Mouse (Mus musculus) lung, embryonic 14.5 days (tissue): ENCODE data around the gene Fmo6. TPM values are rescaled to one million over a fixed set of nuclear protein-coding genes. Genes with fewer than 3 reads are reported as not detected.

ENCODE experiments used
- ATAC-seq: fragments of 200-750 bp; cut with Nextera tagmentation; 2 replicates; pipeline ENCODE4 v1.8.0; 2017; ENCODE audit warnings: mild to moderate bottlenecking, moderate TSS enrichment, moderate library complexity; ENCODE audit not compliant: insufficient read depth
- DNase-seq: peaks from one replicate; pipeline ENCODE4 v3.0.0-alpha.2; 2015
- H3K27ac ChIP-seq: fragments of 300-500 bp; sonication (generic); 2 replicates; pipeline ENCODE4 v1.5.1; 2014; ENCODE audit warnings: low read depth, mild to moderate bottlenecking, moderate library complexity
- H3K27me3 ChIP-seq: fragments of 300-500 bp; sonication (generic); 2 replicates; pipeline ENCODE4 v1.6.1; 2014; ENCODE audit warnings: low read length, control low read depth; ENCODE audit not compliant: insufficient read depth
- H3K36me3 ChIP-seq: fragments of 300-500 bp; sonication (generic); 2 replicates; pipeline ENCODE4 v1.6.1; 2014; ENCODE audit warnings: control low read depth; ENCODE audit not compliant: insufficient read depth
- H3K4me1 ChIP-seq: fragments of 300-500 bp; sonication (generic); 2 replicates; pipeline ENCODE4 v1.6.1; 2014; ENCODE audit warnings: antibody characterized with exemption, control low read depth; ENCODE audit not compliant: insufficient read depth
- H3K4me2 ChIP-seq: fragments of 300-500 bp; sonication (generic); 2 replicates; pipeline ENCODE4 v1.6.1; 2014; ENCODE audit warnings: mild to moderate bottlenecking
- H3K4me3 ChIP-seq: fragments of 300-500 bp; sonication (generic); 2 replicates; pipeline ENCODE4 v1.5.1; 2014; ENCODE audit warnings: low read depth, low read length
- H3K9ac ChIP-seq: fragments of 300-500 bp; sonication (generic); 2 replicates; pipeline ENCODE4 v1.6.1; 2014
- H3K9me3 ChIP-seq: fragments of 300-500 bp; sonication (generic); 2 replicates; pipeline ENCODE4 v1.6.1; 2016; ENCODE audit warnings: low read depth, low read length, control low read depth
- CTCF ChIP-seq: IDR thresholded peaks from 2 replicates; pipeline ENCODE4 v1.5.1; 2016; ENCODE audit warnings: antibody characterized with exemption, low read depth
- WGBS: fragments of 180-500 bp; shearing (Covaris S2); extraction: QIAGEN DNeasy Blood & Tissue Kit; methylation state at CpG from one replicate; pipeline ENCODE4 v1.1.7; 2014; 5-methylcytosine and 5-hydroxymethylcytosine counted together
- polyA plus RNA-seq: library from polyadenylated mRNA; unstranded; fragments of >200 nt; fragmentation: Nextera tagmentation; extraction: Ambion mirVana; gene quantifications from 2 replicates; pipeline ENCODE4 v1.2.1, GENCODE M21; 2014

The Fmo6 gene
- polyA plus RNA-seq, 1 experiment from 2014 or later: not detected

GRCm38 (mm10) chr1:162949763-162950162, 12.4 kb upstream of the Fmo6 start:
- no peak for TF ChIP-seq CTCF
- Histone ChIP-seq H3K36me3 (no peaks in the 10 kb centered on the region), H3K4me1 (no peaks in the 10 kb centered on the region), H3K4me2 (no peak overlapping the region), H3K4me3 (no peak overlapping the region), H3K27me3 (no peaks in the 10 kb centered on the region), H3K9ac (no peak overlapping the region), H3K27ac (no peak overlapping the region), H3K9me3 (no peaks in the 10 kb centered on the region)
- 78% methylated on average over 1 of the region's 1 CpGs for WGBS
- DNase-seq (no peak), ATAC-seq (no peak)

DNA sequence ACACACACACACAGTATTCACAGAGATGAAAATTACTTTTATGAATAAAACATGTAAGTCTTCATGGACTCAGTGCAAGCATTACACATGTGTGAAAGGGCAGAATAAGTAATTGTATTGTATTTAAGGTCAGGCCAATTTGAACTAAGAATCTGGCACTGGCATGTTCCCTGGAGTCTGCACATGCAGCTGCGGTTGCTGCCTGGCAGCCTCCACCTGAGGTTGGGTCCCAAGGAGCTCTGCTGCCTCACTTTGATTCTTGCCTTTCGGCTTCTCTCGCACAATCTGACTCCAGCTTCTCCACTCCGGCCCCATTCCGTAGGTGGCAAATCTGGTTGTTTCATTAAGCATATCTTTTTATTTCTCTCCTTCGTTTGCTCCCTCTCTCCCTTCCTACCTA, 10.6 kb upstream of the Fmo6 start:
- Histone ChIP-seq H3K27ac (no peak overlapping the region), H3K9me3 (no peaks in the 10 kb centered on the region), H3K4me1 (no peaks in the 10 kb centered on the region), H3K4me3 (no peak overlapping the region), H3K4me2 (no peak overlapping the region), H3K27me3 (no peaks in the 10 kb centered on the region), H3K9ac (no peak overlapping the region), H3K36me3 (no peaks in the 10 kb centered on the region)
- no peak for DNase-seq
- WGBS: 87% methylated on average over 6 of the region's 6 CpGs
- TF ChIP-seq CTCF: no peak
- ATAC-seq: no peak

GRCm38 (mm10) chr1:162946837-162947558, 9.7 kb upstream of the Fmo6 start:
- DNase-seq: no peak

DNA sequence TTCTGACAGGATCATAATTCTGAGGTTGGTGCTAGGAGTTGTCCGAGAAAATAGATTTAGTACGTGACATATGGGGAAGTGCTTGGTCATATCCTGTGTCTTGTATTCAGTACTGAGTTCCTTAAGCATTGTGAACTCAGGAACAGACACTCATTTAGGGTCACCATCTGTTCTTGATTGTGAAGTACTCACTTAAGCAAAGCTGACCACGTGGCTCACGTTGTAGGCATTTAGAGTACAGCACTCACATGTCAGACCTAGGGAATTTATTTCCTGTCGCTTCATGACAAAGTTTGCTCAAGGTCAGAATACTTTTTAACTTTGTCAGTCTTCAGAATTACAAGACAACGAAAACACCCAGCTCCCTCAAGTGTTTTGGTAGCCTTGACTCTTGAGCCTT, 6.4 kb upstream of the Fmo6 start:
- no peaks in the 10 kb centered on the region for H3K4me1 ChIP-seq
- H3K9me3 ChIP-seq: no peaks in the 10 kb centered on the region
- WGBS: 32% methylated on average over 6 of the region's 6 CpGs
- H3K4me3 ChIP-seq: no peak overlapping the region
- no peak overlapping the region for H3K27ac ChIP-seq
- H3K36me3 ChIP-seq: no peaks in the 10 kb centered on the region
- no peaks in the 10 kb centered on the region for H3K27me3 ChIP-seq
- TF ChIP-seq CTCF: no peak
- H3K9ac ChIP-seq: no peak overlapping the region
- H3K4me2 ChIP-seq: no peak overlapping the region
- DNase-seq: peak; percentile 19
- ATAC-seq: no peak

More at GRCm38 (mm10) chr1:162946837-162947558, 9.7 kb upstream of the Fmo6 start:
- Histone ChIP-seq H3K4me2 (no peak overlapping the region), H3K4me1 (no peaks in the 10 kb centered on the region), H3K36me3 (no peaks in the 10 kb centered on the region), H3K9ac (no peak overlapping the region), H3K27me3 (no peaks in the 10 kb centered on the region), H3K4me3 (no peak overlapping the region), H3K9me3 (no peaks in the 10 kb centered on the region), H3K27ac (no peak overlapping the region)
- 74% methylated on average over 4 of the region's 4 CpGs for WGBS
- no peak for ATAC-seq
- TF ChIP-seq CTCF: no peak

- Histone ChIP-seq H3K4me2 (no peak overlapping the region), H3K4me3 (no peak overlapping the region), H3K4me1 (no peaks in the 10 kb centered on the region), H3K27ac (peak overlapping the region; percentile 37; the same call in 1 of the 2 replicates), H3K9ac (no peak overlapping the region), H3K9me3 (no peaks in the 10 kb centered on the region), H3K36me3 (no peaks in the 10 kb centered on the region), H3K27me3 (no peaks in the 10 kb centered on the region)
- WGBS: 52% methylated on average over 4 of the region's 4 CpGs
- TF ChIP-seq CTCF: no peak
- ATAC-seq (peak; percentile 94), DNase-seq (peak; percentile 82)
Observed at GRCm38 (mm10) chr1:162938696-162939351, 1.5 kb upstream of the Fmo6 start.

GRCm38 (mm10) chr1:162937970-162938695, 818 bp upstream of the Fmo6 start:
- no peaks in the 10 kb centered on the region for H3K4me1 ChIP-seq
- H3K27ac ChIP-seq: peak overlapping the region; percentile 37; the same call in 1 of the 2 replicates
- no peaks in the 10 kb centered on the region for H3K36me3 ChIP-seq
- no peak overlapping the region for H3K4me2 ChIP-seq
- DNase-seq: no peak
- no peak overlapping the region for H3K4me3 ChIP-seq
- peak; percentile 7; the same call in 1 of the 2 replicates for ATAC-seq
- 71% methylated on average over 5 of the region's 5 CpGs for WGBS
- no peak for TF ChIP-seq CTCF
- H3K27me3 ChIP-seq: no peaks in the 10 kb centered on the region
- no peaks in the 10 kb centered on the region for H3K9me3 ChIP-seq
- no peak overlapping the region for H3K9ac ChIP-seq
